Mouse (Mus musculus): Measurements from ENCODE around the gene Olfr1121. TPM values are rescaled to one million over a fixed set of nuclear protein-coding genes. Genes with fewer than 3 reads are reported as not detected.
"Not testable (repeated sequence)": the region's sequence is repeated elsewhere in the genome, so short reads cannot be mapped to it uniquely, and the experiment has no call there.

The Olfr1121 gene
- polyA plus RNA-seq (2014; fragmentation: Nextera tagmentation; extraction: Ambion mirVana), result not detected in 2 replicates

- no peak within 1 kb of the TSS for H3K9ac ChIP-seq (ENCODE audit: low read depth, low read length)
- no peak within 1 kb of the TSS for H3K27ac ChIP-seq (ENCODE audit: low read depth, low read length)
- no peaks in the 10 kb centered on the region for H3K36me3 ChIP-seq (ENCODE audit: control insufficient read depth, insufficient read depth, low read length)
- ATAC-seq (ENCODE audit: low FRiP score, low TSS enrichment), result no peak
- H3K9me3 ChIP-seq (ENCODE audit: control insufficient read depth, low read length), result no peaks in the 10 kb centered on the region
- no peaks in the 10 kb centered on the region for H3K4me1 ChIP-seq (ENCODE audit: control insufficient read depth, insufficient read depth, low read length)
- H3K4me3 ChIP-seq (ENCODE audit: low read length), result no peak within 1 kb of the TSS
- H3K27me3 ChIP-seq (ENCODE audit: control insufficient read depth, insufficient read depth, low read length), result no peaks in the 10 kb centered on the region
- no peak within 1 kb of the TSS for H3K4me2 ChIP-seq (replicated peaks; ENCODE audit: low read depth, low read length)
- WGBS, result 37% methylated on average over 1 of the region's 1 CpGs
Measured at GRCm38 (mm10) chr2:87369595-87369994, at the start of gene Olfr1121. Olfr1121 (plus strand) TSS chr2:87369895.

- WGBS, result 59% methylated on average over 2 of the region's 2 CpGs
- H3K36me3 ChIP-seq (ENCODE audit: control insufficient read depth, insufficient read depth, low read length), result no peaks in the 10 kb centered on the region
- no peak within 1 kb of the TSS for H3K4me2 ChIP-seq (replicated peaks; ENCODE audit: low read depth, low read length)
- no peaks in the 10 kb centered on the region for H3K9me3 ChIP-seq (ENCODE audit: control insufficient read depth, low read length)
- no peaks in the 10 kb centered on the region for H3K27me3 ChIP-seq (ENCODE audit: control insufficient read depth, insufficient read depth, low read length)
- no peak within 1 kb of the TSS for H3K4me3 ChIP-seq (ENCODE audit: low read length)
- no peak within 1 kb of the TSS for H3K27ac ChIP-seq (ENCODE audit: low read depth, low read length)
- H3K9ac ChIP-seq (ENCODE audit: low read depth, low read length), result no peak within 1 kb of the TSS
- ATAC-seq (ENCODE audit: low FRiP score, low TSS enrichment), result no peak
- no peaks in the 10 kb centered on the region for H3K4me1 ChIP-seq (ENCODE audit: control insufficient read depth, insufficient read depth, low read length)
Measured at GRCm38 (mm10) chr2:87354515-87354914, 15.2 kb upstream of the Olfr1121 start, which contains the start of gene Olfr1120. Olfr1120 (plus strand) TSS chr2:87354815.

- WGBS, result 85% methylated on average over 2 of the region's 2 CpGs
- H3K27me3 ChIP-seq (ENCODE audit: control insufficient read depth, insufficient read depth, low read length); H3K9me3 ChIP-seq (ENCODE audit: control insufficient read depth, low read length); H3K36me3 ChIP-seq (ENCODE audit: control insufficient read depth, insufficient read depth, low read length); H3K27ac ChIP-seq (ENCODE audit: low read depth, low read length); H3K4me1 ChIP-seq (ENCODE audit: control insufficient read depth, insufficient read depth, low read length); H3K4me3 ChIP-seq (ENCODE audit: low read length); H3K4me2 ChIP-seq (replicated peaks; ENCODE audit: low read depth, low read length); ATAC-seq (ENCODE audit: low FRiP score, low TSS enrichment); H3K9ac ChIP-seq (ENCODE audit: low read depth, low read length): not testable (repeated sequence)
Measured at GRCm38 (mm10) chr2:87360121-87360520, 9.6 kb upstream of the Olfr1121 start.

GRCm38 (mm10) chr2:87371726-87372125, 2.0 kb downstream of the Olfr1121 start:
- no peaks in the 10 kb centered on the region for H3K27me3 ChIP-seq (ENCODE audit: control insufficient read depth, insufficient read depth, low read length)
- no peak overlapping the region for H3K27ac ChIP-seq (ENCODE audit: low read depth, low read length)
- H3K4me2 ChIP-seq (replicated peaks; ENCODE audit: low read depth, low read length), result no peak overlapping the region
- no peak for ATAC-seq (ENCODE audit: low FRiP score, low TSS enrichment)
- H3K36me3 ChIP-seq (ENCODE audit: control insufficient read depth, insufficient read depth, low read length), result no peaks in the 10 kb centered on the region
- H3K4me1 ChIP-seq (ENCODE audit: control insufficient read depth, insufficient read depth, low read length), result no peaks in the 10 kb centered on the region
- H3K9ac ChIP-seq (ENCODE audit: low read depth, low read length), result no peak overlapping the region
- no peaks in the 10 kb centered on the region for H3K9me3 ChIP-seq (ENCODE audit: control insufficient read depth, low read length)
- 97% methylated on average over 4 of the region's 4 CpGs for WGBS
- no peak overlapping the region for H3K4me3 ChIP-seq (ENCODE audit: low read length)

GRCm38 (mm10) chr2:87383935-87384334, 14.2 kb downstream of the Olfr1121 start:
- WGBS, result 80% methylated on average over 2 of the region's 2 CpGs
- Histone ChIP-seq H3K27me3 (ENCODE audit: control insufficient read depth, insufficient read depth, low read length) (no peaks in the 10 kb centered on the region), H3K27ac (ENCODE audit: low read depth, low read length) (no peak overlapping the region)

GRCm38 (mm10) chr2:87385549-87385948, 15.9 kb downstream of the Olfr1121 start, which contains the start of gene Olfr1122:
Olfr1122 (plus strand) TSS chr2:87385849.
- Histone ChIP-seq H3K9me3 (ENCODE audit: control insufficient read depth, low read length) (no peaks in the 10 kb centered on the region), H3K27me3 (ENCODE audit: control insufficient read depth, insufficient read depth, low read length) (no peaks in the 10 kb centered on the region), H3K27ac (ENCODE audit: low read depth, low read length) (no peak within 1 kb of the TSS), H3K4me2 (replicated peaks; ENCODE audit: low read depth, low read length) (no peak within 1 kb of the TSS), H3K4me3 (ENCODE audit: low read length) (no peak within 1 kb of the TSS), H3K4me1 (ENCODE audit: control insufficient read depth, insufficient read depth, low read length) (no peaks in the 10 kb centered on the region), H3K36me3 (ENCODE audit: control insufficient read depth, insufficient read depth, low read length) (no peaks in the 10 kb centered on the region), H3K9ac (ENCODE audit: low read depth, low read length) (no peak within 1 kb of the TSS)
- 87% methylated on average over 2 of the region's 2 CpGs for WGBS
- ATAC-seq (ENCODE audit: low FRiP score, low TSS enrichment), result no peak

More at GRCm38 (mm10) chr2:87383935-87384334, 14.2 kb downstream of the Olfr1121 start:
- no peak for ATAC-seq (ENCODE audit: low FRiP score, low TSS enrichment)
- Histone ChIP-seq H3K9me3 (ENCODE audit: control insufficient read depth, low read length) (no peaks in the 10 kb centered on the region), H3K4me2 (replicated peaks; ENCODE audit: low read depth, low read length) (no peak overlapping the region), H3K9ac (ENCODE audit: low read depth, low read length) (no peak overlapping the region), H3K36me3 (ENCODE audit: control insufficient read depth, insufficient read depth, low read length) (no peaks in the 10 kb centered on the region), H3K4me1 (ENCODE audit: control insufficient read depth, insufficient read depth, low read length) (no peaks in the 10 kb centered on the region), H3K4me3 (ENCODE audit: low read length) (no peak overlapping the region)

GRCm38 (mm10) chr2:87393605-87394004, 23.9 kb downstream of the Olfr1121 start:
- ATAC-seq (ENCODE audit: low FRiP score, low TSS enrichment), result 0 out of 2 replicates have a peak, but pooled peaks have one; percentile 28
- not testable (repeated sequence) for H3K36me3 ChIP-seq (ENCODE audit: control insufficient read depth, insufficient read depth, low read length)
- WGBS, result 91% methylated on average over 5 of the region's 5 CpGs

GRCm38 (mm10) chr2:87394686-87395085, 25.0 kb downstream of the Olfr1121 start:
- H3K27ac ChIP-seq (ENCODE audit: low read depth, low read length); H3K4me3 ChIP-seq (ENCODE audit: low read length); H3K4me2 ChIP-seq (replicated peaks; ENCODE audit: low read depth, low read length); ATAC-seq (ENCODE audit: low FRiP score, low TSS enrichment); H3K4me1 ChIP-seq (ENCODE audit: control insufficient read depth, insufficient read depth, low read length); H3K36me3 ChIP-seq (ENCODE audit: control insufficient read depth, insufficient read depth, low read length); H3K9me3 ChIP-seq (ENCODE audit: control insufficient read depth, low read length); H3K27me3 ChIP-seq (ENCODE audit: control insufficient read depth, insufficient read depth, low read length); H3K9ac ChIP-seq (ENCODE audit: low read depth, low read length): not testable (repeated sequence)
- WGBS, result 83% methylated on average over 7 of the region's 7 CpGs

More at GRCm38 (mm10) chr2:87393605-87394004, 23.9 kb downstream of the Olfr1121 start:
- H3K9ac ChIP-seq (ENCODE audit: low read depth, low read length); H3K4me3 ChIP-seq (ENCODE audit: low read length); H3K27me3 ChIP-seq (ENCODE audit: control insufficient read depth, insufficient read depth, low read length); H3K27ac ChIP-seq (ENCODE audit: low read depth, low read length); H3K4me1 ChIP-seq (ENCODE audit: control insufficient read depth, insufficient read depth, low read length); H3K9me3 ChIP-seq (ENCODE audit: control insufficient read depth, low read length); H3K4me2 ChIP-seq (replicated peaks; ENCODE audit: low read depth, low read length): not testable (repeated sequence)

- no peak within 1 kb of the TSS for H3K27ac ChIP-seq (ENCODE audit: low read depth, low read length)
- H3K9me3 ChIP-seq (ENCODE audit: control insufficient read depth, low read length), result no peaks in the 10 kb centered on the region
- no peak within 1 kb of the TSS for H3K4me2 ChIP-seq (replicated peaks; ENCODE audit: low read depth, low read length)
- H3K9ac ChIP-seq (ENCODE audit: low read depth, low read length), result no peak within 1 kb of the TSS
- H3K4me1 ChIP-seq (ENCODE audit: control insufficient read depth, insufficient read depth, low read length), result no peaks in the 10 kb centered on the region
- ATAC-seq (ENCODE audit: low FRiP score, low TSS enrichment), result no peak
- H3K27me3 ChIP-seq (ENCODE audit: control insufficient read depth, insufficient read depth, low read length), result no peaks in the 10 kb centered on the region
- H3K36me3 ChIP-seq (ENCODE audit: control insufficient read depth, insufficient read depth, low read length), result no peaks in the 10 kb centered on the region
- 80% methylated on average over 1 of the region's 1 CpGs for WGBS
- H3K4me3 ChIP-seq (ENCODE audit: low read length), result no peak within 1 kb of the TSS
Measured at GRCm38 (mm10) chr2:87416335-87416734, 46.6 kb downstream of the Olfr1121 start, which contains the start of gene Olfr1123. Olfr1123 (plus strand) TSS chr2:87416635.

Data from kidney, embryonic 14.5 days (tissue).